Mouse (Mus musculus): ENCODE results near the gene Ngb.

Gene Ngb

DNA sequence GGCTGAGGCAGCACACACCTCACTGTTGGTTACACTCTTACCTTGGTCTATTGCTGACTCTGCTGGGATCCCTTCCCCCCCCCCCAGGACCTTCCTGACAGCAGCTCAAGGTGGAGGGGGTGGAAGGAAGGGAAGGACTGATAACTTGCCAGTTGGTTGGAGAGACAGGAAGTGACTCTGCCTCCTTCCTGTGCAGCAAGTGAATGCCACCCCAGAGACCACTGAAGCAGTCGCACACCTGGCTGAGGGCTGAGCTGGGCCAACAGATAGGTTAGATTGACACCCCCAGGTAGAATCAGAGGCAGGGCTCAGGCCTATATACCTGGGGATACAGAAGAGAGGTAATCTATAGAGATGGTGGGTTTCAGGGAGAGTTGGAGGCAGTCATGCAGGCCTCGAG lies 10.4 kb downstream of the Ngb start:
- DNase-seq (ENCODE audit: low spot score) = no peak

DNA sequence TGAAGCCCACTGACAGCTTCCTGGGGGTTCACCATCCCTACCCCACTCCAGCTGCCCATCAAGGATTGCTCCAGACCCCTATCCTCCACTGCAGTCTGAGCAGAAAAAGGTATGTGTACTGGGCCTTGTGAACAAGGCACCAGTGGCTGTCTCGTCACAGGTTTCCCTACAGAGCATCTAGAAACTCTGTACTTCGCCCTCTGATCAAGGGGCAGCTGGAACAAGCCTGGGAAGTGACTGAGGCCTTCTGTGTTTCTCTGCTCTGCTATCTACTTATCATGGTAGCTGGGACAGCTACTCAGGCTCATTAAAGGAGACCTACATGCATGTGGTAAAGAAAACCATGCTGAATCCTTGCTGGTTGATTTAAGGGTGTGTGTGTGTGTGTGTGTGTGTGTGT lies 12.6 kb downstream of the Ngb start:
- DNase-seq (ENCODE audit: low spot score) = no peak

DNA sequence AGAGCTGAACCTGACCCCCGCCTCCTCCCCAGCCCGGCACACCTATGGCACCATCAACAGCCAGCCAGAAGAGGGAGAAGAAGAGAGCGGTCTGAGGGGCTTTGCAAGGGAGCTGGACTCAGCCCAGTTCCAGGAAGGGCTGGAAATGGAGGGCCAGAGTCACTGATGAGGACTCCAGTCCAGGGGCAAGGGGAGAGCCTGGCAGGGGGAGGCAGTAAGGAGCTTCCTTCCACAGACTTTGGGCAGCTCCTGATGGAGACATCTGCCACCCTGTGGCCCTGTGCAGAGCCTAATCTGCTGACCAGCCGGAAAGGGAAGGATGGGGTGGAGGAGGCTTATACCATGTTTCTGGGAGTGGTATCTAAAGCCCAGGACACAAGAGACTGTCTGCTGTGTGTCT lies 13.1 kb downstream of the Ngb start:
- no peak for DNase-seq (ENCODE audit: low spot score)

DNA sequence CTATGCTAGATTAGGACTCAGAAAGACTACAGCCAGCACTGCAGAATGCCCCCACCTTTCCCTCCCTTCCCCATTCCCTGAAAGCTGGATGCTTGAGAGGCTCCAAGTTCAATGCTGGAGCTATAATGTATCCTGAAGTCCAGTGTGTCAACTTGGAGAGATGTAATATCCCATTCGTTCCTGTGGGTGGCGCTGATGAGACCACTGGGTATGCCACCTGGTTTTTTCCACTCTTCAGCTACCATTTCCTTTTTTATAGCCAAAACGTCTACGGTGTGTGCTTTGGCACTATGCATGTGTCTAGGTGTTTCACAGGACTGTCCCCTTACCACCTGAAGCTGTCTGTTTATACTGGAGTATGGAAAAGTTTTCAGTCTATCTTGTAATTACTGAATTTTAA lies 14.0 kb downstream of the Ngb start:
- peak; percentile 39 for DNase-seq (ENCODE audit: low spot score)

DNA sequence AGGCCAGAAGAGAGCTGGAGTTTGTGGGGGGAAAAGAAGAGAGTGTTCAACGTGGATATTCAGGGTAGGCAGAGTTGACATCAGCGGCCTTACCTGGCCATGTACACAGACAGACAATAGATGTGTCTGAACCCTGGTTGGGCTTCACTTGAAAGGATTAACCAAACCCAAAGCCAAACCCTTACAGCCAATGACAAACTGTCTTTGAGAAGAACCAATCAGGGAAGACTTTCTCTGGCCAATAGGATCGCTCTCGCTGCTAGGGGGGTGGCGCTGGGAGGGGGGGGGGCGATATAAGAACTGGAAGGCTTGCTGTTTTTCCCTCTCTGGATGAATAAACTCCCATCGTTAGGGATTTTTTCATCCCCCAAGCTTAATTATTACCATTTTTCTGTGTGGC lies 15.1 kb downstream of the Ngb start:
- DNase-seq (ENCODE audit: low spot score) = no peak

DNA sequence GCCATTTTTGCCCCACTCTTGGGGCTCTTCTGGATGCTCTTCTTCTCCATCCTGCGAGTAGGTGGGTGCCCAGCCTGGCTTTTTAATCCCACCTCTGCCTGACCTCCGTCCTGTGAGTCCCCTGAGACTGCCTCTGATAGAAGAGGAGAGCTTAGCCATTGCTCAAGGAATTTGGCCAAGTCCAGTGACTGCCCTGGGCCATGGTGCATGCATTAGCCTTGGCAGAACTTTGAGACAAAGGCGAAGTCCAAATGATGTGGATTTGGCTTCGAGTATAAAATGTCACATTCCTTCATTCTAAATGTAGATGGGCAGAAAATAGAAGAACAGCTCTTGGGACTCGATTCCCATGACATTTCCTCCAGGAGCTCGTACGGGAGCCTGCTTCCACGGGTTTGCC lies 19.5 kb downstream of the Ngb start:
- no peak for DNase-seq (ENCODE audit: low spot score)

DNA sequence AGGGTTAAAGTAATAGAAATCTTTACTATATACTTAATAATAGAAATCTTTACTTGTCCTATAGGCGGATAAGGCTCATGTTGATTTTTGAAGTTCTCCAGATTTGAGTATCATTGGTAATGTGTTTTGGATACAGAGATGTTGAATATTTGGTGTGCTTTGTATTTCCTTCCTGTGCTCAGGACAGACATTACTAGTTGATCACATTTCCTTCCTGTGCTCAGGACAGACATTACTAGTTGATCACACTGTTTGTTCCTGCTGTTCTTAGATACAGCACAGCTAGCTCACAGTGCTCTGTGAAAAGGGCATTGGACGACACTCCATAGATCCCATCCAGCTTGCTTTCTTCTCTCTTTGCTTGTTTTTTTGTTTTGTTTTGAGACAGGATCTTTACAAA lies 25.7 kb downstream of the Ngb start:
- DNase-seq (ENCODE audit: low spot score) = no peak

DNA sequence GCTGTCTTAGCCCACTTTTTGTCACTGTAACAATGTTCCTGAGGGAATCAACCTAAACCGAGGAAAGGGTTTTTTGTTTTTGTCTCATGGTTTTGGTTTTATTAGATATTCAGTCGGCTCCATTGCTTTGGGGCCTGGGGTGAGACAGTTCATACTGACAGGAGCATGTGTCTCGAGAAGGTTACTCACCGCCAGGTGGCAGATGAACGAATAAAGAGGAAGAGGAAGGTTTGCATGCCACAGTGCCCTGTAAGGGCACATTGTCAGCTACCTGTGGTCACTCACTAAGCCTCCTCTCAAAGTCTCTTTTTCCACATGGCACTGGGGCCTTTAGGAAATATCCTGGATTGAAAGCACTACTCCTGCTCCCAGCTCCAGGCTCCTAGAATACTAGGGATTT lies 31.8 kb downstream of the Ngb start:
- no peak for DNase-seq (ENCODE audit: low spot score)

DNA sequence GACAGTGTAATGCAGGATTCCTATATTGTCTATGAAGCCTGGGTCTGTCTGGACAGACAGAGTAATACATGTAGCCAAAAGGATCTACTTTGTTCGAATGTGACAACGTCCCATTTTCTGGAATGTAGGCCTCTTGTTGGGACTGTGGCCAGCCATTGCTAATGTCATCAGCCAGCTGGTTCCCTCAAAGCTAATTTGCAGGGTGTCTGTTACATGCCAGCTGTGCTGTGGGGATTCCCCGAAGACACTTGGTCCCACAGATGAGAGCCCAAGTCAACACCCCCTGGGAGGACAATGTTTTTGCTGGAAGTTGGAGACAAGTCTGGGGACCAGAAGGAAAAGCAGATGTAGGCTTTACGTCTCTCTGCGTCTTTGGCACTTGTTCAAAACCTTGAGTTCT lies 35.9 kb downstream of the Ngb start:
- peak; percentile 64 for DNase-seq (ENCODE audit: low spot score)

DNA sequence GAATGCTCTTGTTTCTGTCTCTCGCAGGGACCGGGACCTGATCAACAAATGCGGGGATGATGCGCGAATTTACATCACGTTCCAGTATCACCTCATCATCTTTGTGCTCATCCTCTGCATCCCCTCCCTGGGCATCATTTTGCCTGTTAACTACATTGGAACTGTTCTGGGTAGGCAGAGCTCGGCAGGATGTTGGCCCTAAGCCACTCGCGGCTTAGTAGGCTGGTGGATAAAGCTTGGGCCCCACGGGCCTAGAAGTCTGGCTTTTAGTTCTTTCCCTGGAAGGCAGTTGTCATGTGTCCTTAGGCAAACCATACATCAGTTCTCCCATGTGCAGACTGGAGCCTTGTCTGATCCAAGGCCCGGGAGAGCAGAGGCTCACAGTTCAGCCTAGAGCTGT lies 36.9 kb downstream of the Ngb start:
- DNase-seq (ENCODE audit: low spot score) = no peak

DNA sequence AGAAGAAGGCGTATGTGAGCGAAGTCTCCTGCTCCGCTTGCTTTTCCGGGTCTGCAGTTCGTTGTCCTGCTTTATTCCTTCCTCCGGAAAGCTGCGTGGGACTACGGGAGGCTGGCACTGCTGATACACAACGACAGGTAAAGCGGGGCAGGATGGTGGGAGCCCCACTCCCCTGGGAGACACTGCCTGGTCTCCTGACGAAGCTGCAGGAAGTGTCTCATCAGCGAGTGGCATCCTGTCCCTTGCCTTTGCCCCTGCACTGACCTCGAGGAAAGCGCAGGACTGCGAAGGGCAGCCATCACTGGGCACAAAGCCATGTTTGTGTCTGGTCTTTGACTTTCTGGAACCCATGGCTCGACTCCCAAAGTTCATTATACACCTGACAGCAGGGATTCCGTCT lies 45.3 kb downstream of the Ngb start:
- no peak for DNase-seq (ENCODE audit: low spot score)

DNA sequence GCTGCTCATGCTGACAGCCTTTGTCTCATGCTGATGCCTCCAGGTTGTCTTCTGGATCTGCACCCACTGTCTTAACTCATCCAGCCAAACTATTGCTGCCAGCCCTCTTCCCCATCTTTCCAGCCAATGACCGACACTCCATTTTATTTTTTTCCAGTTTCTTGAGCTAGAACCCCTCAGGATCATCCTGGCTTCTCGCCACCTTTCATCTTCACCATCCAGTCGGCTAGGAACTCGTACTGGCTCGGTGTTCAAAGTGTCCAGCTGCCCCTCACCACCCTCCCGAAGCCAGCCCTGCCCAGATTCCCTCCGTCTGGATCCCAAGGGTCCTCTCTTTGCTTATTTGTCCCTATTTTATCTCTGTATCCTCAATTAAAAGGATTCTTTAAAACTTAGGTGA lies 47.5 kb downstream of the Ngb start:
- DNase-seq (ENCODE audit: low spot score) = no peak

DNA sequence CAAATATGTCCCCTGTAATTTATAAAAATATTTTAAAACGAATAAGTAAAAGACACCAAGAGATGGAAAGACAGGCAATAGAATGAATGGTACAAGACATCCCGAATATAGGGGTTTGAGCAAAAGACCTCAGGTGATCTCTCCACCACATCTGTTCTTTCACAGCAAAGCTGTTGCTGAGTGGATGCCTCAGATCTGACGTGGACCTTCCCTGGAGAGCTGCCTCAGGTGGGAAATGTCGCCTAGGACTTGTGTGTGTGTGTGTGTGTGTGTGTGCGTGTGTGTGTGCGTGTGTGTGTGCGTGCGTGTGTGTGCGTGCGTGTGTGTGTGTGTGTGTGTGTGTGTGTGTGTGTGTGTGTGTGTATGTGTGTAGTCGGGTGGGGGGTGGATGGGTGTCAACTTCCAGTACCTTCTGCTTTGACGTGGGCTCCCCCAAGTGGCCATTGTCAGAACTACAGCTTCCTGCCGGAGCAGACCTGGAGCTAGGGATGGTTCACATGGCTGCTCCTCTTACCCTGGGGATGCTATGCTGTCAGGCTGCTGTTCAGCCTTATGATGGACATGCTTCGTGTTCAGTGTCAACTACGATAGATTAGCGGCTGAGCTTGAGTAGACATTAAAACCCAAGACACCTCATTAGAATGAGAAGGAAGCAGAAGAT lies 49.5 kb downstream of the Ngb start:
- DNase-seq (ENCODE audit: low spot score) = peak; percentile 91

DNA sequence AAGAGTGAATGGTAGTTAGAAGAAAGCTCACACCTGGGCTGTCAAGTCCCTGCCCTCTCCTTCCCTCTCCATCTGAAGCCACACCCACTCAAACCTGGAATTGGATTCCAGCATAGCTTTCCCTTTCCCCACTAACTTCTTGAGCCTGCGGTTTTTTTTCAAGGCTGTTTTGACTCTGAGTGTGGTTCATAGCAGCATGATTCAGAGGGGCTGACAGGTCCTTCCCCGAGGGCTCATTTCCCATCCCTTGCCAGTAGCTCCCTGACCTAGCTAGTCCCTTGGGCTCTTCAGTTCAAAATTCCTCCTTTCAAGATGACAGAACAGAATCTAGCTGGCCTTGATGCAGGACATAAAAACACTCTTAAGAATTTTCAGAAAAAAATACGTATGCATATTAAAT lies 54.8 kb downstream of the Ngb start:
- no peak for DNase-seq (ENCODE audit: low spot score)

All from layer of hippocampus, adult 11-12 months (tissue).